Mouse (Mus musculus): Measurements from ENCODE around the gene Cars. TPM values are rescaled to one million over a fixed set of nuclear protein-coding genes. Genes with fewer than 3 reads are reported as not detected.

Cars gene
- polyA plus RNA-seq, 1 experiment, result 143 TPM

DNA sequence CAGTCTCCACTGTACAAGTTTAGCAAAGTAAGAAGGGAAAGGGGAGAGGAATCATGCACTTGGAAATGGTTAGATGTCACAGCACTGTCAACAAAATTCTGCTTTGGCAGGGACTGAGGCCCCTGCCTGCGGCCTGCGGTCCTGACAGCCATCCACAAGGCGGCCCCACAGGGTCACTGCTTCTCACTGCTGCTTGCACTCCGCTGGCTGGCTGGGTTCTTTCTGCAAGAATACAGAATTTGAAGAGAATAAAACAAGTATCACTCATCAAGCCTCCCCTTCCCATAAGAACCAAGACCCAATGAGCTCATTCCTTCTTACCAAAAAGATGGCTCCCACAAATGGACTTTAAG, 85.5 kb downstream of the Cars start:
- no peaks in the 10 kb centered on the region for H3K9me3 ChIP-seq (replicated peaks; ENCODE audit: control insufficient read depth, insufficient read depth, low read length, poor library complexity, severe bottlenecking)
- H3K4me3 ChIP-seq (ENCODE audit: low read depth, low read length), result no peak overlapping the region
- H3K9ac ChIP-seq (ENCODE audit: low read depth, poor library complexity, severe bottlenecking), result no peak overlapping the region
- H3K4me1 ChIP-seq (ENCODE audit: control insufficient read depth, insufficient read depth, low read length), result no peaks in the 10 kb centered on the region
- no peak overlapping the region for H3K27ac ChIP-seq (ENCODE audit: insufficient read depth, low read length)
- no peaks in the 10 kb centered on the region for H3K27me3 ChIP-seq (ENCODE audit: control insufficient read depth, insufficient read depth, low read length, poor library complexity, severe bottlenecking)
- H3K36me3 ChIP-seq (ENCODE audit: control insufficient read depth, insufficient read depth, low read length, poor library complexity, severe bottlenecking), result peaks cover 34% of the 10 kb centered on the region
- TF ChIP-seq CTCF (IDR thresholded peaks at IDR 0.05; ENCODE audit: low read depth, low read length) (no peak), EP300 (IDR thresholded peaks at IDR 0.05; ENCODE audit: insufficient read depth, low read depth, low read length) (no peak), POLR2A (IDR thresholded peaks at IDR 0.05; ENCODE audit: insufficient read depth, low read length) (no peak)

DNA sequence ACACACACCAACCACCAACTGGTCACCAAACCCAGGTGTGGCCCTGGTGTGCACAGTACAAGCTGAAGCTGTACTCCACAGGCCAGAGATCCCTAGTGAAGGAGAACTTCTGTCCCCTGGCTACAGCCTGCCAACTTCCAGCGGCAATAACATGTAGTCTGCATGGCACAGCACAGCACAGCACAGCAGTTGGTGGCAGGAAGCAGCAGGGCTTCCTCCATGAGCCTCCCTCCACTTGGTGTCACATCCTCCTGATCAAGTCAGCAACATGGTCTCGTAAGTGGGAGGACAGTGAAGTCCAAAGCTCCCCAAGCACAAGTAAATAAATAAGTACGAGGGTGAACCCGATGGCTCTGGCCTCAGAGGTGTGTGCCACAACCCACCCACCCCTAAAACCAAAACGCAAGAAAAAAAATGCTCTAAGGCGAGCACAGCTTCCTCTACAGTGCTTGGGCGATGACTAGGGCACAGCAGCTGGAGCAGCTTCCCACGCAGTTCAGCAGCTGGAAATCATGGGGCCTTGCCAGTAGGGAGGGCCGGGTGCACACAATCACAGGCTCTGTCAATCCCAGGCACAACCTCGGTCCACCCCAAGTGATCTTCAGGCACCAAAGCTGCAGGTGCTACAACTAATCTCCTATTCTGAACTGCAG, 86.0 kb downstream of the Cars start:
- Histone ChIP-seq H3K27ac (ENCODE audit: insufficient read depth, low read length) (no peak overlapping the region), H3K9ac (ENCODE audit: low read depth, poor library complexity, severe bottlenecking) (no peak overlapping the region), H3K36me3 (ENCODE audit: control insufficient read depth, insufficient read depth, low read length, poor library complexity, severe bottlenecking) (peaks cover 30% of the 10 kb centered on the region), H3K9me3 (replicated peaks; ENCODE audit: control insufficient read depth, insufficient read depth, low read length, poor library complexity, severe bottlenecking) (no peaks in the 10 kb centered on the region), H3K4me3 (ENCODE audit: low read depth, low read length) (no peak overlapping the region), H3K27me3 (ENCODE audit: control insufficient read depth, insufficient read depth, low read length, poor library complexity, severe bottlenecking) (no peaks in the 10 kb centered on the region), H3K4me1 (ENCODE audit: control insufficient read depth, insufficient read depth, low read length) (no peaks in the 10 kb centered on the region)
- no peak for TF ChIP-seq EP300 (IDR thresholded peaks at IDR 0.05; ENCODE audit: insufficient read depth, low read depth, low read length)
- TF ChIP-seq POLR2A (IDR thresholded peaks at IDR 0.05; ENCODE audit: insufficient read depth, low read length), result no peak
- TF ChIP-seq CTCF (IDR thresholded peaks at IDR 0.05; ENCODE audit: low read depth, low read length), result no peak

DNA sequence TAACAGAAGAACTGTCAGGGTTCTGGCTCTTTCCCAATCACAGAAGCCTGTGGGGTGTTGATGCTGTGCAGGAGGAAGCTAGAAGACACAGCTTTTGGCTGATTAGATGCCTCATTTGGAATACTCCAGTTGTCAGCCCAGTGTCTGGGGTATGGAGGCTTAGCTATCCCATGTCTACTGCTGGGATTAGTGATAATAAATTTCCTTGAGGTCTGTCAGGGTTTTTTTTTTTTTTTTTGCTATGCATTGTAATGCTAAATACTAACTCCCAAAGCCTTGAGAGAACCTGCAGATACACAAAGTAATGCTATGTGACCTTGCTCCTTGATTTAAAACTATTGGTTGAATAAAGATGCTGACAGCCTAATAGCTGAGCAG, 88.6 kb downstream of the Cars start:
- no peaks in the 10 kb centered on the region for H3K27me3 ChIP-seq (ENCODE audit: control insufficient read depth, insufficient read depth, low read length, poor library complexity, severe bottlenecking)
- no peaks in the 10 kb centered on the region for H3K9me3 ChIP-seq (replicated peaks; ENCODE audit: control insufficient read depth, insufficient read depth, low read length, poor library complexity, severe bottlenecking)
- peaks cover under 1% of the 10 kb centered on the region for H3K4me1 ChIP-seq (ENCODE audit: control insufficient read depth, insufficient read depth, low read length)
- no peak overlapping the region for H3K9ac ChIP-seq (ENCODE audit: low read depth, poor library complexity, severe bottlenecking)
- TF ChIP-seq EP300 (IDR thresholded peaks at IDR 0.05; ENCODE audit: insufficient read depth, low read depth, low read length) (no peak), POLR2A (IDR thresholded peaks at IDR 0.05; ENCODE audit: insufficient read depth, low read length) (no peak), CTCF (IDR thresholded peaks at IDR 0.05; ENCODE audit: low read depth, low read length) (no peak)
- no peak overlapping the region for H3K4me3 ChIP-seq (ENCODE audit: low read depth, low read length)
- no peak overlapping the region for H3K27ac ChIP-seq (ENCODE audit: insufficient read depth, low read length)
- H3K36me3 ChIP-seq (ENCODE audit: control insufficient read depth, insufficient read depth, low read length, poor library complexity, severe bottlenecking), result peaks cover 15% of the 10 kb centered on the region; the same call in 1 of the 2 replicates

DNA sequence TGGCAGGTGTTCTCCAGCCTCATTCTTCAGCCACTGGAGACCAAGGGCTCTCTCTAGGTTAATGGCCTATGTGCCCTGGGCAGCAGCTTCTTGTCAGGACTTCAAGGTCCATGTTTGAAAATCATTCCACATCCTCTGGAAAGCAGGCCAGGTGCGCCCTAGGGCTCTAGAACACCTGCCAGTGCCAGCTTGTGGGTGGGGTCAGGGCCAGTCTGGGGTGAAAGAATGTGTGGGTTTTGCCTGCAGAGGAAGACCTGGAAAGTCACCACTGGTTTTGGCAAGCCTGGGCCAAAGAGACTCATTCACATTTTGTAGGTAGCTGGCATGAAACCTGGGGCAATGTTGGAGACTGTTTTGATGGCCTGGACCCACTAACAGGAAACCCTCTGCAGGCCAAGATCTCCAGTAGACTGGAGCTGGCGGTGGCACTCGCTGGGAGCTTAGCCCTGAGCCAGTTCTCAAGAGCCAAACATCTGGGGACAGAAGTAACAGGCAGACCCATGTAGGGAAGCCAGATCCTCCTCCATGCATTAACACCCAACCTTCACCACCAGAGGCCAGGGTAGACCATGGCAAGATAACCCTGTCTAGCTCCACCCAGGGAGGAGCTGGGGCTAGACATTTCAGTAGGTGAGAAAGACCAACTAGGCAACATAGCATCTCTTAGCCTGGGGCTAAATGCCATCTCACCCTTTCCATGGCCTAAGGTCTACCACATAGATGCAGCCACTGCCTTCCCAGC, 89.1 kb downstream of the Cars start:
- Histone ChIP-seq H3K4me1 (ENCODE audit: control insufficient read depth, insufficient read depth, low read length) (peaks cover 3% of the 10 kb centered on the region), H3K9me3 (replicated peaks; ENCODE audit: control insufficient read depth, insufficient read depth, low read length, poor library complexity, severe bottlenecking) (no peaks in the 10 kb centered on the region), H3K4me3 (ENCODE audit: low read depth, low read length) (no peak overlapping the region), H3K27ac (ENCODE audit: insufficient read depth, low read length) (no peak overlapping the region), H3K27me3 (ENCODE audit: control insufficient read depth, insufficient read depth, low read length, poor library complexity, severe bottlenecking) (no peaks in the 10 kb centered on the region), H3K9ac (ENCODE audit: low read depth, poor library complexity, severe bottlenecking) (no peak overlapping the region), H3K36me3 (ENCODE audit: control insufficient read depth, insufficient read depth, low read length, poor library complexity, severe bottlenecking) (peaks cover 13% of the 10 kb centered on the region; the same call in 1 of the 2 replicates)
- TF ChIP-seq POLR2A (IDR thresholded peaks at IDR 0.05; ENCODE audit: insufficient read depth, low read length) (no peak), CTCF (IDR thresholded peaks at IDR 0.05; ENCODE audit: low read depth, low read length) (no peak), EP300 (IDR thresholded peaks at IDR 0.05; ENCODE audit: insufficient read depth, low read depth, low read length) (no peak)

DNA sequence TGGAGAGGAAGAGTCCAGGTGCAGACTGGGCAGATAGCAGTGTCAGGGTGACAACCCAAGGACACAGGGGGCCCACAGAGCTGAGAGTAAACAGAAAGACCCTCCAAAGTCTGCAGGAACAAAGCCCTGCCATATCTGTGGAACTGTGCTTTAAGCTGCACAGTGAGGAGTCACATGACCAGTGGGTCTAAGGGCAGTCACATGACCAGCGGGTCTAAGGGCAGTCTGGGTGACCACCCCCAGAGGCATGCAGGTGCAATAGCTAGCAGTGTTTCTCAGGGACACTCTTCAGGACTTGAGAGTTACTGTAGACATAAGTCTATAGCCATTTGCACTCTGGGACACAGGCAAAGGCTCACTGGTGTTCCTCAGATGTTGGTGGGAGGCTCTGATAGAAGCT, 90.3 kb downstream of the Cars start:
- Histone ChIP-seq H3K4me1 (ENCODE audit: control insufficient read depth, insufficient read depth, low read length) (peaks cover 3% of the 10 kb centered on the region), H3K27me3 (ENCODE audit: control insufficient read depth, insufficient read depth, low read length, poor library complexity, severe bottlenecking) (no peaks in the 10 kb centered on the region), H3K27ac (ENCODE audit: insufficient read depth, low read length) (no peak overlapping the region), H3K9me3 (replicated peaks; ENCODE audit: control insufficient read depth, insufficient read depth, low read length, poor library complexity, severe bottlenecking) (no peaks in the 10 kb centered on the region), H3K9ac (ENCODE audit: low read depth, poor library complexity, severe bottlenecking) (no peak overlapping the region), H3K4me3 (ENCODE audit: low read depth, low read length) (no peak overlapping the region), H3K36me3 (ENCODE audit: control insufficient read depth, insufficient read depth, low read length, poor library complexity, severe bottlenecking) (peaks cover 6% of the 10 kb centered on the region; the same call in 1 of the 2 replicates)
- TF ChIP-seq EP300 (IDR thresholded peaks at IDR 0.05; ENCODE audit: insufficient read depth, low read depth, low read length) (no peak), POLR2A (IDR thresholded peaks at IDR 0.05; ENCODE audit: insufficient read depth, low read length) (no peak), CTCF (IDR thresholded peaks at IDR 0.05; ENCODE audit: low read depth, low read length) (no peak)

Other genes starting within 250 kb of the Cars start
- gene Cdkn1c, start 139.0 kb downstream of the Cars start, polyA plus RNA-seq (2011; ENCODE audit: insufficient read depth, insufficient read length, low read depth, missing spikeins), result 23.4 and 24.2 TPM in 2 replicates
- gene Slc22a18, start 126.4 kb downstream of the Cars start, polyA plus RNA-seq (2011; ENCODE audit: insufficient read depth, insufficient read length, low read depth, missing spikeins), result 4.5 and 5.0 TPM in 2 replicates
- gene Phlda2, start 96.9 kb downstream of the Cars start, polyA plus RNA-seq (2011; ENCODE audit: insufficient read depth, insufficient read length, low read depth, missing spikeins), result 43.1 and 44.9 TPM in 2 replicates
- 179 and 208 TPM in 2 replicates for gene Nap1l4, start 51.0 kb downstream of the Cars start, polyA plus RNA-seq (2011; ENCODE audit: insufficient read depth, insufficient read length, low read depth, missing spikeins)
- gene Tnfrsf26, start 28.6 kb upstream of the Cars start, polyA plus RNA-seq (2011; ENCODE audit: insufficient read depth, insufficient read length, low read depth, missing spikeins), result not detected in 2 replicates
- gene Tnfrsf22, start 49.6 kb upstream of the Cars start, polyA plus RNA-seq (2011; ENCODE audit: insufficient read depth, insufficient read length, low read depth, missing spikeins), result 6.1 and 9.2 TPM in 2 replicates
- 3.3 and 4.4 TPM in 2 replicates for gene Tnfrsf23, start 85.8 kb upstream of the Cars start, polyA plus RNA-seq (2011; ENCODE audit: insufficient read depth, insufficient read length, low read depth, missing spikeins)
- gene Osbpl5, start 156.9 kb upstream of the Cars start, polyA plus RNA-seq (2011; ENCODE audit: insufficient read depth, insufficient read length, low read depth, missing spikeins), result 8.2 and 13.0 TPM in 2 replicates
- not detected in 2 replicates for gene Mrgprg, start 166.9 kb upstream of the Cars start, polyA plus RNA-seq (2011; ENCODE audit: insufficient read depth, insufficient read length, low read depth, missing spikeins)
- 0.18 and 0.48 TPM in 2 replicates for gene Mrgpre, start 184.4 kb upstream of the Cars start, polyA plus RNA-seq (2011; ENCODE audit: insufficient read depth, insufficient read length, low read depth, missing spikeins)
- gene Nadsyn1, start 222.8 kb upstream of the Cars start, polyA plus RNA-seq (2011; ENCODE audit: insufficient read depth, insufficient read length, low read depth, missing spikeins), result 8.6 and 12.3 TPM in 2 replicates
- 114 and 117 TPM in 2 replicates for gene Dhcr7, start 223.1 kb upstream of the Cars start, polyA plus RNA-seq (2011; ENCODE audit: insufficient read depth, insufficient read length, low read depth, missing spikeins)

All from ES-Bruce4 (cell line).